Mouse (Mus musculus): ENCODE results near the gene Slc4a8.
A peak's percentile ranks its signal among the peaks of the same experiment; 100 is the strongest.

Gene Slc4a8

GRCm38 (mm10) chr15:100829775-100830174, 68.2 kb downstream of the Slc4a8 start:
- DNase-seq (ENCODE audit: low read depth, low spot score): no peak

- no peak for DNase-seq (ENCODE audit: low read depth, low spot score)
These were observed 69.1 kb downstream of the Slc4a8 start for GRCm38 (mm10) chr15:100830682-100831081.

GRCm38 (mm10) chr15:100832144-100832543, 70.6 kb downstream of the Slc4a8 start:
- no peak for DNase-seq (ENCODE audit: low read depth, low spot score)

GRCm38 (mm10) chr15:100832784-100833183, 71.2 kb downstream of the Slc4a8 start:
- DNase-seq (ENCODE audit: low read depth, low spot score): no peak

- no peak for DNase-seq (ENCODE audit: low read depth, low spot score)
These were observed 75.2 kb downstream of the Slc4a8 start for GRCm38 (mm10) chr15:100836729-100837128.

- no peak for DNase-seq (ENCODE audit: low read depth, low spot score)
These were observed 77.2 kb downstream of the Slc4a8 start for GRCm38 (mm10) chr15:100838607-100839207.

GRCm38 (mm10) chr15:100844336-100844735, 82.8 kb downstream of the Slc4a8 start:
- DNase-seq (ENCODE audit: low read depth, low spot score): no peak

- no peak for DNase-seq (ENCODE audit: low read depth, low spot score)
These were observed 83.7 kb downstream of the Slc4a8 start for GRCm38 (mm10) chr15:100845049-100845879.

GRCm38 (mm10) chr15:100847193-100847592, 85.6 kb downstream of the Slc4a8 start:
- DNase-seq (ENCODE audit: low read depth, low spot score): no peak

GRCm38 (mm10) chr15:100857586-100857985, 96.0 kb downstream of the Slc4a8 start:
- DNase-seq (ENCODE audit: low read depth, low spot score): no peak

GRCm38 (mm10) chr15:100860856-100861255, 99.3 kb downstream of the Slc4a8 start:
- no peak for DNase-seq (ENCODE audit: low read depth, low spot score)

GRCm38 (mm10) chr15:100865556-100865955, 104.0 kb downstream of the Slc4a8 start:
- DNase-seq (ENCODE audit: low read depth, low spot score): no peak

- DNase-seq (ENCODE audit: low read depth, low spot score): no peak
These were observed 108.0 kb downstream of the Slc4a8 start, which contains the start of gene Scn8a for GRCm38 (mm10) chr15:100869558-100869957. Gene Scn8a (plus strand): TSS chr15:100869858.

GRCm38 (mm10) chr15:100870001-100870774, 108.6 kb downstream of the Slc4a8 start:
- DNase-seq (ENCODE audit: low read depth, low spot score): peak; percentile 58

GRCm38 (mm10) chr15:100870775-100871106, 109.2 kb downstream of the Slc4a8 start:
- no peak for DNase-seq (ENCODE audit: low read depth, low spot score)

- DNase-seq (ENCODE audit: low read depth, low spot score): no peak
These were observed 109.8 kb downstream of the Slc4a8 start for GRCm38 (mm10) chr15:100871107-100872011.

GRCm38 (mm10) chr15:100873155-100873554, 111.6 kb downstream of the Slc4a8 start:
- peak; percentile 84 for DNase-seq (ENCODE audit: low read depth, low spot score)
